Mouse (Mus musculus) cerebellum, postnatal 25 days (tissue): ENCODE measurements around the gene Yif1b.

Experiments used
- DNase-seq, 2 experiments: peaks; one replicate each; pipeline ENCODE4 v3.0.0; 2021; ENCODE audit warnings: mixed read lengths in 2 of 2

Gene Yif1b

DNA sequence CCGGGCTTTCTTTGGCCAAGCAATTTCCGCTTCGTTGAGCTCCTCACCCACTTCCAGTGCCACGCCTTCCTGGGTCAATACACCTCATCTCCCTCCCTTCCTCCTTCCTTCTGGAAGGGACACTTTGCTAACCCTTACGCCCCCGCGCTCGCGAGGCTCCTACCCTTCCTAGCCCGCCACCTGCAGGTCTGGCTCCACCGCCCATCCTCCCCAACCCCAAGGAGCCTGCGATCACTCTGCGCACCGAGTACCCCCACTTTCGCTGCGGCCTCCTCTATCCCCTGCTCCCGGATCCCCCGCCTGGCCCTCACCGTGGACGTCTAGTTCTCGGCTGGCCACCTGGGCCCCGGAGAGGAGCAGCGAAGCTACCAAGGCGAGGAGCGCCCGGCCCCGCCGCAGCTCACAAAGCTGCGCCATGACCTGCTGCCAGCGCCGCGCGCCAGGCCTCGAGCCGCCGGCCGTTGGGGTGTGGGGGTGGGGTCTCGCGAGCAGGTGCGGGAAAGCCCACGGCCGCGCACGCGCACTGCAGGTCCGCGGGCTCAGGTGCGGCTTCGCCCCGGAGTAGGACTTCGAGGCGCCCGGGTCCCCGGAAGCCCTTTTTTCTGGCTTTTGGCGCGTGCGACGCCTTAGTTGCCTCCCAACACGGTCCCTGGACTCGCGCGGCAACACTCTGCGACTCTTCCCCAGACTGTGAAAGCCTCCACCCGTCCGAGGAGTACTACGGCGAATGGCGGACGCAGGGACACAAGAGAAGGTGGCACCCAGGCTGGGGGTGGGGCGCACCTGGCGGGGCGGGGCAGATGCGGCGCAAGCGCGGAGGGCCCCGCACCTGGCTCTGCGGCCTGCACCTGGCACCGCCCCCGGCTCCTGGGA lies 43.3 kb downstream of the Yif1b start, which contains the start of gene Spint2:
TSS of gene Spint2 (minus strand) at position 712 of the 873 bp plus-strand sequence.
- peak; percentile 84 to 91 for DNase-seq

DNA sequence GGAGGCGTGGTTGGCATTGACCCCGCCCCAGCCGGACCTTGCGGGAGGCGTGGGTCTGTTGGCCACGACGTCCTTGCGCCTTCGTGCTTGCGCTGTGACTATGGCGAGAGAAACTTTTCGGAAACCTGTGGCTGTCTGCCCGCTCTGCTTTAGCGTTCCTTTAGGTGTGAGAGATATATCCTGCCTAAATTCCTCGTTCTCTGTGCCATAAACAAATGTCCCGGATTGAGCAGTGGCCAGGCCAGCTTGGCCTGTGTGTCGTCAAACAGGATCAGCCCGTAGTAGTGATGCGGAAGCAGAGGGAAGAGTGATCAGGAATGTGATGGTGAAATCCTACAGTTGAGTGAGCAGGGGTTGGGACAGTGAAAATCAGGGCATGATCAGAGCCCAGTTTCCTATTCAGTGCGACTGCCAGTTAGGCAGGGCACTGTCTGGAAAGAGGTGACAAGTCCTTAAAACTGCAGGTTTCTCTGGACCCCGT lies 44.0 kb downstream of the Yif1b start:
- no peak for DNase-seq

DNA sequence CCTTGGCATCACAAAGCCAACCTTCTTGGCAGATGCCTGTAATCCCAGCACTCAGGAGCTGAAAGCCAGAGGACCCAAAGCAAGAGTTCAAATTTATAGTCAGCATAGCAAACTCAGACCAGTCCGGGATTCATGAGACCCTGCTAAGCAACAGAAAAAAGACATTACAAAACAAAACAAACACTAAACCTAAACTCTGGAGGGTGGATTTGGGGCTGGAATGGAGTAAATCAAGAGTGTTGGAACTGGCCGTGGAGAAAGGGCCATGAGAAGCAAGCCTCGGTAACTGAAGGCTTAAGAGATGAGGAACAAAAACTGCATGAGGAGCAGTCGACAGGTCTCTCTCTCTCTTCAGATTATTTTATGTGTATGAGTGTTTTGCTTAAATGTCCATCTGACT lies 45.7 kb downstream of the Yif1b start:
- no peak for DNase-seq

DNA sequence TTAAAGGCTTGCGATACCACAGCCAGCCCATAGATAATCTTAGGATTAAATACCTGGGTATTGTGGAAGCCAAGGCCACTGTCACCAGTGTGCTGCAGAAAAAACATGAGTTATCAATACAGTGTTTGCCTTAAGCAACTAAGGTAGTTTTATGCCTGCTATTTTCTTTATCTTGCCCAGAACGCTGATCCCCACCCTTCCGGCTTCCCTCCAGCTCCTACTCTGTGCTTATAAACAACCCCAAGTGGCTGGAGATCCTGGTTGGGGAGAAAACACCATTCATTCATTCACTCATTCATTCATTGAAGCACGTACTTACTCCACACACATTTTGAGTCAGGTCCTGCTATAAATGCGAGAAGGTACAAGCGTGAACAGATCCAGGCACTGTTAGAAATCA lies 46.4 kb downstream of the Yif1b start:
- DNase-seq = no peak

DNA sequence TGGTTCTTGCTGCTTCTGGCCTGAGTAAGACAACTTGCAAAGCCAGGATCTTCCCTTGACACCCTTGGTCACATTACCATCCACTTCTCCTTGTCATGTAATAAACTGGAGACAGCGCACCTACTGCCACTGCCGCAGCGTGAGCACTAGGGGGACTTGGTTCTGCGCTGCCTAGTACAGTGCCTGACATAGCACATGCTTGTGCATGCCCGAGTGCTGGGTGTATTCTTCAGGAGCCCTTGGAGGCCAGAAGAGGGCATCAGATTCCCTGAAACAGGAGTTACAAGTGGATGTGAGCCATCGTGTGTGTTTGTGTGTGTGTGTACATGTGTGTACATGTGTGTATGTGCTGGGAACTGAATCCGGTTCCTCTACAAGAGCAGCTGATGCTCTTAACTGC lies 49.4 kb downstream of the Yif1b start:
- DNase-seq = no peak

DNA sequence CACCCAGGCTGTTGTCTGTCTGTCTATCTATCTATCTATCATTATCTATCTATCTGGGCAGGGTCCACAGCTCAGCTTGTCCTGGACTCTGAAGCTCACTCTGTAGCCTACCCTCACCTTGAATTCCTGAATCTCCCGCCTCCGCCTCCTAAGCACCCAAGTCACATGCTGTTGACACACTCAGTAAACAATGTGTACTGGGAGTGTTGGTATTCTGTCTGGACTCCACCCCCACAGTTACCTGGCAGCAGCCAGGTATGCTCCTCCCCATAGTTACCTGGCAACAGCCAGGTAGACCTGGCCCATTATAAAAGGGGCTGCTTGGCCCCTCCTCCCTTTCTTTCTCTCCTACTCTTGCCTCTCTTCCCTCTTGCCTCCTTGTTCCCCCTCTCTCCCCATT lies 50.0 kb downstream of the Yif1b start:
- DNase-seq = no peak

DNA sequence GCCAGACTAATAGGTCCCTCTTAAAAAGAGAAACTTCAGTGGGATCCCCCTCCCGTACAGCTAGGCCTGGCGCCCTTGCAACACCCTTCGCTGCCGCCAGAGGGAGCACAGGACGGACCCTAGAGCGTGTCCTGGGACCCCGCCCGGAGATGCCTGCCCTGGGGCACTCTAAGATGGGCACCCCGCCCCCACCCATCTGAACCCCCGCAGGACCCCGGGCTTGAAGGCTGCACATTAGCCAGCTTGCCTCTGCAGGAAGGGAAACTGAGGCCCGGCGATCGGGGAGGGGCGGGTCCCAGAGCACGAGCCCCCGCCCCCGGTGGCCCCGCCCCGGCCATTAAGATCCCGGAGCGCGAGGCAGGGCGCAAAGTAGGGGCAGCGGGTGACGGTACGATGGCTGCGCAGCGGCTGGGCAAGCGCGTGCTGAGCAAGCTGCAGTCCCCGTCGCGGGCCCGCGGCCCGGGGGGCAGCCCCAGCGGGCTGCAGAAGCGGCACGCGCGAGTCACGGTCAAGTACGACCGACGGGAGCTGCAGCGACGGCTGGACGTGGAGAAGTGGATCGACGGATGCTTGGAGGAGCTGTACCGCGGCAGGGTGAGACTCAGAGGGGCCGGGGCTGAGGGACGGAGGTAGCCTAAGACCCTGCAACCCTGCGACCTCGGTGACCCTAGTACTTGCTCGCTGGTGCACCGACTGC lies 51.0 kb downstream of the Yif1b start, which contains the start of gene Ppp1r14a:
TSS of gene Ppp1r14a (plus strand) at position 367 of the 697 bp plus-strand sequence.
- peak; percentile 76 to 86 for DNase-seq

DNA sequence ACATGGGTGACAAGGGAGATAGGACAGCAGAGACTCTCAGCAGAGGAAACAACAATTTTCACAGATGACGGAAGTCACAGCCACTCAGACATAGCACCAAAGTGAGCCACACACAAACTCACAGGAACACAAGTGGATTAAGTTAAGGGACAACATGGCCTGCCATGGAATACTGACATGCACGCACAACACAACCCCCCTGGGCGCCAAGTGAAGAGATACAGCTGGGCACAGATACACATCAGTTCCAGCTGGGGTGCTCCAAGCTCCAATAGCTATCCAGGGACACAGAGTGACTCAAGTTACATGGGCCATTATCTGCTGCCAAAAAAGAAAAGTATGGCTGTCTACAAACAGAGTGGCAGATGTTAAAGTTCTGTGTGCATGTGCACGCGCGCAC lies 51.7 kb downstream of the Yif1b start:
- DNase-seq = no peak

DNA sequence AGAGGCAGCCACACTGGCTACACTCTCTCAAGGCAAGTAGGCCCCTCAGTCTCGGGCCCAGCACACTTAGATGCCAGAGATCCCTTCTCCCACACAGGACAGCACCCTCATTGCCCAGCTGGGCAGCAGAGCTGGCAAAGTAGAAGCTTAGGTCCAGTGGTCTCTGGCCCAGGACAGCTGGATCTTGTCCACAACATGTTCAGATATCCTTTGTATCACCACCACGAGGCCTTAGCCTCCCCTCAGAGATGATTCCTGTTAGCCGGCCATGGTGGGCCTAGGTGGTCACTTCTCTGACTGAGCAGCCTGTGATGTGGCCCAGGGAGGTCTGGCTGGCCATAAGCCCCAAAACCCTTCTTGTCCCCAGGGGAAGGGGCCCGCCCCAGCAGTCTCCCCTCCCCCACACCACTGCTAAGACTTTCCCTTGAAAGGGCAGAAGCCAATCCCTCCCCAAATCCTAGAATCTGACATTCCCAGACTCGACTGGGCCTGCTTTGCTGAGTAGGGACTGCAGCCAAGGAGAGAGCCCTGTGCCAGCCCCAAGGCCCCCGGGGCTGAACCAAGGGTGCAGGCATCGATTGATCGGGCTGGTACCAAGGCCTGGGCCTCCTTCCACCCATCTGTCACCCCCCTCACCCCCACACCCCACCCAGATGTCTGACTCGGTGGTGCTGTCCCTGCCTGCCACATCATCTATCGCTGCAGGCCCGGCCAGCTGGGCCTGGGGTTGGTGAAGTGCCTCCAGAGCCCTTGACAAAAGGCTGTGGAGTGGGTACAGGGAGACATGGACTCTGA lies 52.8 kb downstream of the Yif1b start:
- DNase-seq = peak; percentile 30 to 40

DNA sequence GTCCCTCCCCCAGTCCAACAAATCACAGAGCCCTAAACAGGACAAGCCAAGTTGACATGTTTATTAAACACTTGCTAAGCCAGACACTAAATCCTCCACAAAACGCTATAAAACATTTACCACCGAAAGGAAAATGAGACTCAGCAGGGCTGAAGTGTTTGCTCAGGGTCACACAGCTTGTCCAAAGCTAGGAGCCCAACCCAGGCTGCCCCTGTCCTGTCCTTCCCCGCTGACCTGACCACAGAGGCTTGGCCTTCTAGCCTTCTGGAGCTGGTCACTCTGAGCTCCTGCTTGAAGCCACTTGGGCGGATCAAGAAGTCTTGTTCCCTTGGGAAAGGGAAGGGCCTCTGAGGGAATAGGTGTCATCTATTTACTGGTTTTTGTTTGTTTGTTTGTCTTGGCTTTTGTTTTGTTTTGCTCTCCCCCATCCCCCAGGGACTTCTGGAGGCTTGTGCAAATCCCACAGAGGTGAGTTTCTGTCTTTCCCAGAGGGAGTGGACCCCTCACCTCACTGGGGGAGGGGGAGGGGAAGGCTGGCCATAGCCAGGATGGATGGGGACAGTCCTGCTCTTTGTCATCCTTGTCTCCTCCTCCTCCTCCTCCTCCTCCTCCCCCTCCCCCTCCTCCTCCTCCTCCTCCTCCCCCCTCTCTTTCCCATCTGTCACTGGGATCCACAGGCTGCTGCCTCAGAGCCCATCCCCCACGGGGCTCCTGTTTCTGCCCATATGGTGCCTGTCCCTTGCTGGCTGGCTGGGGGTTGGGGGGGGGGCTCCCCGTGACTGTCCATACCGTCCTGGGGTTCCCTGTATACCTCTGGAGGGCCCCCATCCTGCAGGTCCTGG lies 53.7 kb downstream of the Yif1b start:
- DNase-seq = peak; percentile 80 to 87

DNA sequence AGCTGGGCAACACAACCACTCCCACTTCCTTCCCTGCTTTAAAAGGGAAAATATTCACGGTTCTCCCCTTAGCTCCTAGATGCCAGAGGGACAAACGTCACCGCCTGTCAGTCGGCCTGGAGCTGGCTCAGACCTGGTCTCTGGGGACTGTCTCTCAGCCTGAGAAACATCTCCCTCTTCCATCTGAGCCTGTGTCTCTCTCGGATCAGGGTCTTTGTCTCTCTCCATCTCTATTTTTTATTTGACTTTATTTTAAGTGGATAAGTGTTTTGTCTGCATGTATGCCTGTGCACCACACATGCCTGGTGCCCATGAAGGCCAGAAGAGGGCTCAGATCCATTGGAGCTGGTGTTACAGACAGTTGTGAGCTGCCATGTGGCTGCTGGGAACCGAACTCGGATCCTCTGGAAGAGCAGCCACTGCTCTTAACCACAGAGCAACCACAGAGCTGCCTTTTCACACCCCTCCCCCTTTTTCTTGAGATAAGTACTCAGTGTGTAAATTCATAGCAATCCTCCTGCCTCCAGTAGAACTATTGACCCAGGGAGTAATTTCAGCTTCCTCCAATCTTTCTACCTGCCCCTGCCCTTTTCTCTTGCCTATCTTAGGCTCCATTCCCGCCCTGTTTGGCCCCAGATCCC lies 54.4 kb downstream of the Yif1b start:
- DNase-seq = no peak

DNA sequence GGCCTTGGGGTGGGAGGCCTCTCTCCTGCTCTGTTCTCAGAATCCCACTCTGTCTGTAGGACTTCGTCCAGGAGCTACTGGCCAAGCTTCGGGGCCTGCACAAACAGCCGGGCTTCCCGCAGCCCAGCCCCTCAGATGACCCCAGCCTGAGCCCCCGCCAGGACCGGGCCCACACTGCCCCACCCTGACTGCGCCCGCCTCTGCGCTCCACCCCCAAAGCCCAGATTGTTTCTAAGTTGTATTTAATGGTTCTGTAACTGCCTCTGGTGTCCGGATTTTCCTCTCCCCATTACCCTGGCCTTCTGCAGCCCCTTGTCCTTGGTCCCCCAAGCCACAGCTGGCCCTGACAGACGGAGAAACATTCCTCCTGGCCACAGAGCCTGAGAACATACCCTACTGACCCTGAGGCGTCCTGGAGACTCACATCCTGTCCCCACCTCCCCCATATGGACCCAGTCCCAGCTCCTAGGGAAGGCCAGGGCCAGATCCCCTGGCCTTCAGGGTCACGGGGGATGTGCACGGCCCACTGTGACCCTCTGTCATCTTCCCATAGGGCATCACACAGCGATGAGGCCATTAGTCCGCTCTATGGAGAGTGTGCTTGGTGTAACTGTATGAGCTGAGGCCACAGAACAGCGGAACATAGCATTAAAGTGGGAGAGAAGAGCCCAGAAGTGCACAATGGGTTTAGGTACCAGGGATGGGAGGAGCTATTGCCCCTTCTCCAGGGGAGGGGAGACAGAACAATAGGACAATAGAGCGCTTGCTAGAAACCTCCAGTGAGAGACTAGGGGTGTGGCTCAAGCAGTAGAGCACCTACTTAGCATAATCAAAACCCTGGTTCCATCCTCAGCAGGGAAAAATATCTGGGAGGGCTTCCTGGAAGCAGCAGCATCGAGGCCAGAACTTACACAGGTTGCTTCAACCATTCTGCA lies 55.3 kb downstream of the Yif1b start:
- DNase-seq = peak in 1 of 2 experiments; percentile 19

DNA sequence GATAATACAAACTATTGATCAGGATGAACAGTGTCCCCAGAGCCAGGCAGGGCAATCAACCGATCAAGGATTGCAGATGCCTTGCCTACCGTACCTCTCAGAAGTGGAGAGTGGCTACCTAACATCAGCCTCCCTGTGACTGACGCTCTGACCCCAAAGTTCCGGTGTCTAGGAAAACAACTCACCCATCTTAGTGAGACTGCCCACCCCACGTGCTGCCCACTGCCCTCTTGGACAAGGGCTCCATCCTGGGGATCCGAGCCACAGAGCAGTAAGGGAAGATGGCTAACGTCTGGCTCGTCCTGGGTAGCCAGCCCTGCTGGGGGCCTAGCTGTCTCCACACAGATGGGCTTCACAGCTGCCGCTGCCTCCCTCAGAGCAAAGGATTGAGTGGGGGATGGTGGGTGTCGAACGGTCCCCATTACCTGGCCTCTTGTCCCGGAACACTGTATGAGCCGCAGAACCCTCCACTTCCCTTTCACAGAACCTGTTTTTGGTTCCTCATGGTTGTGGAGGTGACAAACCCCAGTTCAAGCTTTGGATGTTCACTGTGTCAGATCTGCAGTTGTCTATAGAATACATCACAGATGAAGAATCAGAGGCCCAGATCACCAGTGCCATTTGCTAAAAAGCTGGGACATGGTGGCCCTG lies 56.1 kb downstream of the Yif1b start:
- DNase-seq = peak in 1 of 2 experiments; percentile 4

DNA sequence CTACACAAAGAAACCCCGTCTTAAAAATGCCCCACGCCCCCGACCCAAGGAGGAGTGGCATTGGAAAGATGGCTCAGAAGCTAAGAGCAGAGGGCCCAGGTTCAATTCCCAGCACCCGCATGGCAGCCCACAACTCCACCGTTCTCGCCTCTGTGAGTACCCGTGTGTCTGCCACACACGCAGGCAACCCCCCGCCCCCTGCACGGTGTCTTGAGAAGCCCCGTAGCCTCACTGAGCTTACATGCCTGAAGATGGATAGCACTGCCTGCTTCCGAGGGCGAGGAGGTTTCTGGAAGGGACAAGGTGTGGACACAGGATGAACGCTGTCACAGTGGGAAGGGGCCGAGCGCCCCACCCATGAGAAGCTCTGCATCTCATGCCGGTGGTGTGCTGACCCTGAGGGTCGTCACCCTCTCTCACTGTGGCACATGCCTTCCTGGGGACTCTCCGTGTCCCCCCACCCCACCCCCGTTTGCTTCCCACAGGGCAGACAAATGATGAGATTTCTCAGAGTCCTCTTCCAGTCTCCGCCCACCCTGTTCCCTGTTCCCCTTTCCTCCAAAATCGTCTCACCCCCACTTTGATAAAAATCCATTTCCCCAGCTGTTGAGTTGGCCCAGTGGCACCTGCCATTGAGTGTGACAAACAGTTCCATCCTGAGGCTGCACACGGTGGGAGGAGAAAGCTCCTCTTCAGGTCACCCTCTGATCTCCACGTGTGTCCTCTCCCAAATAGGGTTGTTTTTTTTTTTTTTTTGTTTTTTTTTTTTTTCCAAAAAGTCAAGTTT lies 57.9 kb downstream of the Yif1b start:
- no peak for DNase-seq

DNA sequence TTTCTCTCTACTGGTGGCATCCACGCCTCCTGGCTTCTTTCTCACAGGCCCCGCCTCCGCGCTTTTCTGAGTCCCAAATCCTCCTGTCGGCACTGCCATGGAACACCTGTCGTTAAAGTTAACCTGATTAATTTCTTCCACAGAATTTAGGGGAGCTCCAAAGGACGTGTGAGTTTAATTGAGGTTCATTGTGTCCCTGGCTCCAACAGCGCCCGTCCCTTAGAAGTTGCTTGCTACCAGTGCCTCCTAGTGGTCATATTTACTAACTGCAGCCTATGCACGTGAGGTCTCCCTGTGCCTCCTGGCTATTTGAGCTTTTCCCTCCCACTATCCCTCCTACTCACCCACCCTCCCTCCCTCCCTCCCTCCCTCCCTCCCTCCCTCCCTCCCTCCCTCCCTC lies 58.9 kb downstream of the Yif1b start:
- peak; percentile 67 to 80 for DNase-seq
